Mouse (Mus musculus) megakaryocyte, adult 5-6 weeks (primary cell): ENCODE data around the gene S100z. TPM values are rescaled to one million over a fixed set of nuclear protein-coding genes. Genes with fewer than 3 reads are reported as not detected.

Experiments used
- ATAC-seq: 2 replicates; pipeline ENCODE4 v1.8.0; 2016; ENCODE audit warnings: mild to moderate bottlenecking, inconsistent platforms; ENCODE audit not compliant: poor library complexity, severe bottlenecking
- total RNA-seq, 2 experiments: library from RNA; stranded (forward) in 1 of 2; stranded (reverse) in 1 of 2; fragments of 153-499, 151-499 nt in 1 of 2; fragments of 221-1000, 200-1000 nt in 1 of 2; gene quantifications; 2 replicates each; pipeline versions ENCODE4 v1.2.3 to v1.2.4; 2015 to 2017

S100z gene
- total RNA-seq (2015) (not detected in 2 replicates), total RNA-seq (2017) (not detected in 2 replicates)

GRCm38 (mm10) chr13:95478671-95479413, at the start of gene S100z:
S100z (minus strand) TSS chr13:95478721.
- ATAC-seq, result no peak

- ATAC-seq, result peak; percentile 54
Measured at GRCm38 (mm10) chr13:95524674-95525491, 46.4 kb upstream of the S100z start, which contains the start of gene F2rl1. F2rl1 (minus strand) TSS chr13:95525227.

- peak; percentile 7; the same call in 1 of the 2 replicates for ATAC-seq
Measured at GRCm38 (mm10) chr13:95524424-95524673, 45.8 kb upstream of the S100z start.

- peak; percentile 65 for ATAC-seq
Measured at GRCm38 (mm10) chr13:95523659-95524423, 45.3 kb upstream of the S100z start.

- ATAC-seq, result no peak
Measured at GRCm38 (mm10) chr13:95522176-95522575, 43.7 kb upstream of the S100z start.

GRCm38 (mm10) chr13:95521029-95521428, 42.5 kb upstream of the S100z start:
- no peak for ATAC-seq

GRCm38 (mm10) chr13:95514756-95515155, 36.2 kb upstream of the S100z start:
- ATAC-seq, result no peak

- ATAC-seq, result no peak
Measured at GRCm38 (mm10) chr13:95510054-95510453, 31.5 kb upstream of the S100z start.

GRCm38 (mm10) chr13:95503279-95503917, 24.9 kb upstream of the S100z start:
- ATAC-seq, result no peak

- ATAC-seq, result peak; percentile 60
Measured at GRCm38 (mm10) chr13:95496601-95497000, 18.1 kb upstream of the S100z start.

GRCm38 (mm10) chr13:95494812-95495211, 16.3 kb upstream of the S100z start:
- ATAC-seq, result peak; percentile 65

- no peak for ATAC-seq
Measured at GRCm38 (mm10) chr13:95493296-95493695, 14.8 kb upstream of the S100z start.

GRCm38 (mm10) chr13:95491327-95491726, 12.8 kb upstream of the S100z start:
- no peak for ATAC-seq

GRCm38 (mm10) chr13:95484664-95485063, 6.1 kb upstream of the S100z start:
- no peak for ATAC-seq

GRCm38 (mm10) chr13:95481428-95481827, 2.9 kb upstream of the S100z start:
- ATAC-seq, result peak; percentile 97

GRCm38 (mm10) chr13:95477173-95477572, 1.3 kb downstream of the S100z start:
- ATAC-seq, result no peak

- no peak for ATAC-seq
Measured at GRCm38 (mm10) chr13:95475124-95475523, 3.4 kb downstream of the S100z start.

- ATAC-seq, result no peak
Measured at GRCm38 (mm10) chr13:95474294-95474693, 4.2 kb downstream of the S100z start.

GRCm38 (mm10) chr13:95470970-95471369, 7.6 kb downstream of the S100z start:
- peak; percentile 64; the same call in 1 of the 2 replicates for ATAC-seq

GRCm38 (mm10) chr13:95451529-95451928, 27.0 kb downstream of the S100z start:
- ATAC-seq, result no peak
